28 mouse cellular contexts compared by ENCODE assay signal in genomic region chr8:124253939-124254338, GRCm38 (mm10). TPM values are rescaled to one million over a fixed set of nuclear protein-coding genes. Genes with fewer than 3 reads are reported as not detected.
DNase-seq lines count a peak whose midpoint lies in the region; ATAC-seq and TF ChIP-seq lines count a peak whose summit lies in the region.
"Had no signal": no experiment of that assay in that cellular context is flagged by ENCODE, and none has a peak within 500 bp of the region (broad histone marks: within the 10 kb centered on the region; RNA-seq: fewer than 3 reads in every experiment).

No protein-coding gene starts in this region.

- peaks cover 87% of the 10 kb centered on the region for H3K79me2 ChIP-seq in C2C12 (ENCODE audit: control insufficient read depth, insufficient read depth)

- 0 out of 2 replicates have a peak overlapping the region, but pooled peaks have one; percentile 6 for H3K27ac ChIP-seq in heart, embryonic 10.5 days
- H3K27ac ChIP-seq in heart, embryonic 11.5 days (ENCODE audit: low read depth, low read length), result no peak overlapping the region
- H3K27ac ChIP-seq in embryonic facial prominence, embryonic 13.5 days, result no peak overlapping the region
- H3K27ac ChIP-seq in olfactory bulb, adult 2 months (ENCODE audit: insufficient read depth, low read depth, low read length), result peak overlapping the region; percentile 49
- H3K27ac ChIP-seq: forebrain, embryonic 15.5 days; hindbrain, embryonic 13.5 days; liver, embryonic 13.5 days; macrophage; midbrain, embryonic 15.5 days; stomach, postnatal 0 days had no signal

- no peaks in the 10 kb centered on the region for H3K9me3 ChIP-seq in heart, embryonic 10.5 days
- no peaks in the 10 kb centered on the region for H3K9me3 ChIP-seq in heart, embryonic 11.5 days (replicated peaks; ENCODE audit: control insufficient read depth, low read length)
- H3K9me3 ChIP-seq in embryonic facial prominence, embryonic 13.5 days, result no peaks in the 10 kb centered on the region
- H3K9me3 ChIP-seq: forebrain, embryonic 15.5 days; hindbrain, embryonic 13.5 days; liver, embryonic 13.5 days; midbrain, embryonic 10.5 days; midbrain, embryonic 15.5 days had no signal

- H3ac ChIP-seq in C2C12 (ENCODE audit: control insufficient read depth, insufficient read length, low read depth), result peak overlapping the region; percentile 39

- 0 out of 2 replicates have a peak, but pooled peaks cover 3% of the 10 kb centered on the region for H3K36me3 ChIP-seq in heart, embryonic 10.5 days
- no peaks in the 10 kb centered on the region for H3K36me3 ChIP-seq in heart, embryonic 11.5 days (ENCODE audit: control insufficient read depth, insufficient read depth, low read length)
- H3K36me3 ChIP-seq in C2C12 (ENCODE audit: control insufficient read depth, insufficient read depth), result no peaks in the 10 kb centered on the region
- no peaks in the 10 kb centered on the region for H3K36me3 ChIP-seq in embryonic facial prominence, embryonic 13.5 days
- H3K36me3 ChIP-seq: forebrain, embryonic 15.5 days; G1E; hindbrain, embryonic 13.5 days; liver, embryonic 13.5 days; midbrain, embryonic 15.5 days had no signal

- ATAC-seq in heart, embryonic 11.5 days (replicated peaks; ENCODE audit: insufficient number of reproducible peaks, low FRiP score, low TSS enrichment), result no peak
- no peak for ATAC-seq in embryonic facial prominence, embryonic 13.5 days (ENCODE audit: insufficient number of reproducible peaks, insufficient read depth, low FRiP score, low TSS enrichment, low read depth)
- ATAC-seq: forebrain, embryonic 15.5 days; intestine, embryonic 16.5 days; lung, postnatal 0 days; midbrain, embryonic 15.5 days had no signal

- peaks cover 34% of the 10 kb centered on the region for H3K79me3 ChIP-seq in C2C12 (ENCODE audit: low read depth)

- H3K27me3 ChIP-seq in heart, embryonic 10.5 days (ENCODE audit: insufficient read depth, poor library complexity, severe bottlenecking), result peaks cover 9% of the 10 kb centered on the region; the same call in 1 of the 2 replicates
- no peaks in the 10 kb centered on the region for H3K27me3 ChIP-seq in heart, embryonic 11.5 days (ENCODE audit: control insufficient read depth, insufficient read depth, low read length)
- H3K27me3 ChIP-seq in C2C12 (ENCODE audit: control insufficient read depth, insufficient read depth, insufficient read length), result no peaks in the 10 kb centered on the region
- no peaks in the 10 kb centered on the region for H3K27me3 ChIP-seq in embryonic facial prominence, embryonic 13.5 days
- H3K27me3 ChIP-seq: forebrain, embryonic 15.5 days; hindbrain, embryonic 13.5 days; liver, embryonic 13.5 days; midbrain, embryonic 15.5 days had no signal

- H3K4me3 ChIP-seq in heart, embryonic 10.5 days, result no peak overlapping the region
- no peak overlapping the region for H3K4me3 ChIP-seq in heart, embryonic 11.5 days (ENCODE audit: low read depth, low read length)
- no peak overlapping the region for H3K4me3 ChIP-seq in C2C12 (ENCODE audit: insufficient read depth, poor library complexity, severe bottlenecking)
- H3K4me3 ChIP-seq in embryonic facial prominence, embryonic 13.5 days, result no peak overlapping the region
- H3K4me3 ChIP-seq in olfactory bulb, adult 2 months (ENCODE audit: insufficient read depth, low read depth, low read length), result no peak overlapping the region
- H3K4me3 ChIP-seq: forebrain, embryonic 15.5 days; hindbrain, embryonic 13.5 days; liver, embryonic 13.5 days; midbrain, embryonic 10.5 days; midbrain, embryonic 15.5 days had no signal

- 88% methylated on average over 6 of the region's 6 CpGs for WGBS in heart, embryonic 10.5 days
- 86% methylated on average over 6 of the region's 6 CpGs for WGBS in heart, embryonic 11.5 days (ENCODE audit: insufficient replicate concordance)
- 84% methylated on average over 6 of the region's 6 CpGs for WGBS in embryonic facial prominence, embryonic 13.5 days
- 45% methylated on average over 6 of the region's 6 CpGs for whole genome bisulfite sequencing in olfactory bulb, adult 2 months

- no peak for DNase-seq in heart, embryonic 10.5 days (ENCODE audit: low spot score)
- DNase-seq in c-Kit-positive CD71-positive TER-119-positive erythroid progenitor cells, embryonic 14.5 days (ENCODE audit: low spot score), result no peak
- DNase-seq in testis, postnatal 14 days (ENCODE audit: low spot score), result no peak
- DNase-seq: adrenal gland, postnatal 14 days; cerebellum, adult 2 months; cerebellum, postnatal 14 days; heart, postnatal 4 days; kidney, adult 8-10 months; kidney, postnatal 10 days; layer of hippocampus, adult 9-11 months; liver, embryonic 13.5 days; lung, adult 18-20 months; right cerebral cortex, adult 18-20 months; thymus, adult 2 months; thymus, postnatal 4 days had no signal

- no peak for TF ChIP-seq CTCF in C2C12 (IDR thresholded peaks at IDR 0.05; ENCODE audit: control insufficient read depth, insufficient read depth, insufficient read length)
- TF ChIP-seq CTCF in olfactory bulb, adult 2 months (IDR thresholded peaks at IDR 0.05; ENCODE audit: insufficient read depth, low read depth, low read length), result no peak

- no peak for TF ChIP-seq POLR2A in olfactory bulb, adult 2 months (IDR thresholded peaks at IDR 0.05; ENCODE audit: insufficient read depth, low read depth, low read length)

- no peak overlapping the region for H3K4me2 ChIP-seq in heart, embryonic 11.5 days
- no peak overlapping the region for H3K4me2 ChIP-seq in embryonic facial prominence, embryonic 13.5 days
- H3K4me2 ChIP-seq: forebrain, embryonic 15.5 days; hindbrain, embryonic 13.5 days; liver, embryonic 13.5 days; midbrain, embryonic 15.5 days had no signal

- H3K4me1 ChIP-seq in heart, embryonic 10.5 days, result peaks cover 68% of the 10 kb centered on the region
- H3K4me1 ChIP-seq in heart, embryonic 11.5 days (ENCODE audit: control insufficient read depth, insufficient read depth, low read length), result peaks cover 45% of the 10 kb centered on the region
- H3K4me1 ChIP-seq in embryonic facial prominence, embryonic 13.5 days, result peaks cover 55% of the 10 kb centered on the region
- H3K4me1 ChIP-seq in olfactory bulb, adult 2 months (ENCODE audit: control insufficient read depth, insufficient read depth, low read length), result peaks cover 76% of the 10 kb centered on the region

- no peak overlapping the region for H3K9ac ChIP-seq in heart, embryonic 11.5 days (ENCODE audit: low read depth, low read length)
- H3K9ac ChIP-seq in embryonic facial prominence, embryonic 13.5 days, result 0 out of 2 replicates have a peak overlapping the region, but pooled peaks have one; percentile 16
- H3K9ac ChIP-seq: forebrain, embryonic 15.5 days; liver, embryonic 13.5 days; midbrain, embryonic 15.5 days had no signal

TF ChIP-seq in C2C12, 6 proteins besides CTCF, POLR2A, EP300 and RAD21:
- peak; percentile 92 for TF ChIP-seq MYOD1 (IDR thresholded peaks at IDR 0.05; ENCODE audit: control insufficient read depth, insufficient read length, low read depth)
- peak; percentile 1 for TF ChIP-seq FOSL1 (IDR thresholded peaks at IDR 0.05; ENCODE audit: insufficient read depth, low read length, poor library complexity, severe bottlenecking)
- TF ChIP-seq MAX (IDR thresholded peaks at IDR 0.05), result no peak

RNA-seq across cellular contexts. Expression of gene Galnt2, which starts 22.7 kb away (rescaled TPM):
- 44.7 and 59.3 TPM in 2 replicates for polyA plus RNA-seq in heart, embryonic 10.5 days (2016; fragmentation: Nextera tagmentation; extraction: Ambion mirVana)
- polyA plus RNA-seq in heart, embryonic 11.5 days (2014; fragmentation: Nextera tagmentation; extraction: Ambion mirVana), result 63.2 and 72.3 TPM in 2 replicates
- polyA plus RNA-seq in C2C12 (2012; fragmentation: generic; extraction: Trizol), result 55.5 TPM
- 42.0 and 46.2 TPM in 2 replicates for polyA plus RNA-seq in embryonic facial prominence, embryonic 13.5 days (2015; fragmentation: Nextera tagmentation; extraction: Ambion mirVana)
- not detected in 2 replicates for polyA plus RNA-seq in olfactory bulb, adult 2 months (2012; ENCODE audit: insufficient read depth, insufficient read length, low replicate concordance, missing spikeins)
- polyA plus RNA-seq: G1E had no signal

Comparison
In these comparisons a context has a peak if more than half of its experiments do, and no peak if none do; other contexts are left out.
1. H3K27ac ChIP-seq: peak in heart, embryonic 10.5 days (single experiment) and olfactory bulb, adult 2 months (single experiment); none in heart, embryonic 11.5 days (single experiment) and embryonic facial prominence, embryonic 13.5 days (single experiment).
2. RNA of gene Galnt2, which starts 22.7 kb away (polyA plus RNA-seq): 63.2 to 72.3 TPM in heart, embryonic 11.5 days, 55.5 TPM in C2C12 (single experiment), 44.7 to 59.3 TPM in heart, embryonic 10.5 days and 42.0 to 46.2 TPM in embryonic facial prominence, embryonic 13.5 days; not detected in olfactory bulb, adult 2 months; every median in the first group is over 10 times any median in the second.